Mouse (Mus musculus) stomach, postnatal 0 days (tissue): Measurements from ENCODE around the gene Atp8a2. TPM values are rescaled to one million over a fixed set of nuclear protein-coding genes. Genes with fewer than 3 reads are reported as not detected.

Experiments used
- ATAC-seq: fragments of 200-750 bp; cut with Nextera tagmentation; 2 replicates; pipeline ENCODE4 v1.8.0; 2017; ENCODE audit not compliant: low FRiP score, low TSS enrichment
- DNase-seq: peaks from one replicate; pipeline ENCODE4 v3.0.0-alpha.2; 2016; ENCODE audit warnings: low spot score
- H3K27ac ChIP-seq: fragments of 300-500 bp; sonication (generic); replicated peaks from 2 replicates; pipeline ENCODE4 v1.5.1; 2014; ENCODE audit warnings: mild to moderate bottlenecking, control low read depth
- H3K27me3 ChIP-seq: fragments of 300-500 bp; sonication (generic); 2 replicates; pipeline ENCODE4 v1.6.1; 2014; ENCODE audit warnings: low read length; ENCODE audit not compliant: control insufficient read depth, insufficient read depth
- H3K36me3 ChIP-seq: fragments of 300-500 bp; sonication (generic); 2 replicates; pipeline ENCODE4 v1.6.1; 2014; ENCODE audit warnings: low read length, mixed read lengths; ENCODE audit not compliant: control insufficient read depth, insufficient read depth
- H3K4me1 ChIP-seq: fragments of 300-500 bp; sonication (generic); replicated peaks from 2 replicates; pipeline ENCODE4 v1.6.1; 2014; ENCODE audit warnings: antibody characterized with exemption; ENCODE audit not compliant: control insufficient read depth, insufficient read depth
- H3K4me2 ChIP-seq: fragments of 300-500 bp; sonication (generic); replicated peaks from 2 replicates; pipeline ENCODE4 v1.6.1; 2014; ENCODE audit warnings: low read depth, mild to moderate bottlenecking, control low read depth, moderate library complexity
- H3K4me3 ChIP-seq: fragments of 300-500 bp; sonication (generic); 2 replicates; pipeline ENCODE4 v1.5.1; 2014; ENCODE audit warnings: low read depth, low read length, control low read depth
- H3K9ac ChIP-seq: fragments of 300-500 bp; sonication (generic); 2 replicates; pipeline ENCODE4 v1.6.1; 2014; ENCODE audit warnings: mild to moderate bottlenecking, low read length, control low read depth, mixed read lengths
- H3K9me3 ChIP-seq: fragments of 300-500 bp; sonication (generic); 2 replicates; pipeline ENCODE4 v1.6.1; 2016; ENCODE audit warnings: low read length; ENCODE audit not compliant: control insufficient read depth
- CTCF ChIP-seq: IDR thresholded peaks from 2 replicates; pipeline ENCODE4 v1.5.1; 2016; ENCODE audit warnings: antibody characterized with exemption, low read depth, mild to moderate bottlenecking, moderate library complexity
- EP300 ChIP-seq: optimal IDR thresholded peaks from 2 replicates; pipeline ENCODE3; 2016; ENCODE audit warnings: antibody characterized with exemption
- WGBS: fragments of 180-500 bp; shearing (Covaris S2); extraction: QIAGEN DNeasy Blood & Tissue Kit; methylation state at CpG from one replicate; pipeline ENCODE4 v1.1.7; 2014; 5-methylcytosine and 5-hydroxymethylcytosine counted together
- polyA plus RNA-seq: library from polyadenylated mRNA; unstranded; fragments of >200 nt; fragmentation: Nextera tagmentation; extraction: Ambion mirVana; gene quantifications from 2 replicates; pipeline ENCODE4 v1.2.1, GENCODE M21; 2015

Atp8a2 gene
- polyA plus RNA-seq, 1 experiment from 2014 or later = 6.3 TPM

DNA sequence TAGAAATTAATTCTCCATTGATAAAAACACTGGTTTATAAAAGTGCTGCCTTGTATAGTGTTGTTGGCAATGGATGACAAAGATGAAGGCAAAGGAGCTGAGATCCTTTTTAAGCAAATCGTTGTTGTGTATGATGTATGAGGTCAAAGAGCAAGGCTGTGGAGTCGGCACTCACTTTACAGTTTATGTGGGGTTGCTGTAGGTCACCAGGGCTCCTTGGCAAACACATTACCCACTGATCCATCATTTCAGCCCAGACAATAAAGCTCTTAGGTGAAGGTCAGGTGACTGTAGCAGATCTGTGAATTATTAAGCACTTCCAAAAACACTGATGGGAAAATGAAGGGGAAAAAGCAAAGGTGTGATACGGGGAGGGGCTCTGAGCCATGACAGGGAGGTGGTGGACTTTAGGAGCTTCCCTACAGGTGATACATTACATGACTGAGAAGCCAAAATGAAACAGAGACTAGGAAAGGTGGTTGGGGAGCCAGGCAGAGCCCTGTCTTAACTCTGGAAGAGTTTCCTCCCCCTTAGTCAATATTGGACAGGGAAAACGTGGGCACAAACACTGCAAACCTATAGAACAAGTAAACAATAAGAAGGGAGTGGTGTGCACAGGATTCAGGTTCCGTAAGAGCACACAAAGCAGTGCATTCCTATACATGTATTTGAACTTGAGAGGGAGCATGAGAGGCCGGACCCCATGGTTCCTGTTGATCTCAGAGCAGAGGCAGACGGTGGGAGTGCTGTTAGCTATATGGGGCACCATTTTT lies 389.3 kb downstream of the Atp8a2 start:
- ATAC-seq (peak; percentile 92), DNase-seq (peak; percentile 59)
- Histone ChIP-seq H3K9me3 (no peaks in the 10 kb centered on the region), H3K9ac (no peak overlapping the region), H3K27me3 (no peaks in the 10 kb centered on the region), H3K4me3 (no peak overlapping the region), H3K27ac (peak overlapping the region; percentile 56), H3K4me1 (no peaks in the 10 kb centered on the region), H3K4me2 (no peak overlapping the region), H3K36me3 (no peaks in the 10 kb centered on the region)
- 43% methylated on average over 7 of the region's 7 CpGs for WGBS
- TF ChIP-seq EP300 (no peak), CTCF (no peak)

DNA sequence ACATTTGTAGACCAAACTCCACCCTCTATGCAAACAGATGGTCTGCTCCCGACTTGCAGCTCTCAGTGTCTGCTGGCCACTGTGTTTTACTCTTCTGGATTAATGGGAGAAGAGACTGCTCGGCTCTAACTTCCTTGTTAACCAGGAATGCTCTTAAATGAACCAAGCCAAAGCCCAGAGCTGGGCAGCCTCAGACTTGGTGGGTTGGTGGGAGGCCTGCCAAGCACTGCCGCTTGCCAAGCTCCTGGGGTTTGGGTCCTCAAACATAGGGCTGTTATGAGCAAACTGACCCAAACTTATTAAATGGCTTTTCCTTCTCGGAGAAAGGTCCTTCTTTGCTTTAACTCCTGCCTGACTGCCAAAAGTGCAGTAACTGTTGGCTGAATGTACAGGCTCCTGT lies 390.1 kb downstream of the Atp8a2 start:
- H3K27me3 ChIP-seq = no peaks in the 10 kb centered on the region
- H3K9me3 ChIP-seq = no peaks in the 10 kb centered on the region
- no peak overlapping the region for H3K9ac ChIP-seq
- H3K4me3 ChIP-seq = no peak overlapping the region
- H3K27ac ChIP-seq = peak overlapping the region; percentile 88
- H3K4me2 ChIP-seq = peak overlapping the region; percentile 26; the same call in 1 of the 2 replicates
- WGBS = 12% methylated on average over 4 of the region's 4 CpGs
- no peaks in the 10 kb centered on the region for H3K4me1 ChIP-seq
- DNase-seq = peak; percentile 31
- no peaks in the 10 kb centered on the region for H3K36me3 ChIP-seq
- ATAC-seq = no peak
- no peak for TF ChIP-seq CTCF
- no peak for TF ChIP-seq EP300

DNA sequence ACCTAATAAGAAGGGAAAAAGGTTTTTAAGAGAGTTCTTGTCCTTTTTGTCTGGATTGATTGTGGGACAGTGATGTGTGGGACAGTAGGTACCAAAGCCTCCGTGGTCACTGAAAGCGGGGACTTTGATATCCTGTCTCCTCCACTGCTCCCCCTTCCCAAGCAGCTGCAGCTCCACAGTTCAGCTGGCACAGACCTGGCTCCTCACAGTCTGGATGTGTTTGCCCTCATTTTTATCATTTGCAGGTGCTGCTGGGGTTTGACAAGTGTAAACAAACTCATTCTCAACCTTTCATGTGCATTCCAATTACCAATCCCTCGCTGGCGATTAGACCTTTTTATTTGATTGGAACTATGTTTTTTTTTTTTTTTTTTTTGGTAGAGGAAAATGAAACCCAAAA lies 390.8 kb downstream of the Atp8a2 start:
- no peak overlapping the region for H3K9ac ChIP-seq
- no peak overlapping the region for H3K4me2 ChIP-seq
- 25% methylated on average over 4 of the region's 4 CpGs for WGBS
- H3K27me3 ChIP-seq = no peaks in the 10 kb centered on the region
- DNase-seq = peak; percentile 66
- TF ChIP-seq EP300 = no peak
- TF ChIP-seq CTCF = no peak
- no peaks in the 10 kb centered on the region for H3K36me3 ChIP-seq
- H3K9me3 ChIP-seq = no peaks in the 10 kb centered on the region
- H3K27ac ChIP-seq = 0 out of 2 replicates have a peak overlapping the region, but pooled peaks have one; percentile 26
- peak; percentile 59 for ATAC-seq
- H3K4me3 ChIP-seq = no peak overlapping the region
- no peaks in the 10 kb centered on the region for H3K4me1 ChIP-seq

DNA sequence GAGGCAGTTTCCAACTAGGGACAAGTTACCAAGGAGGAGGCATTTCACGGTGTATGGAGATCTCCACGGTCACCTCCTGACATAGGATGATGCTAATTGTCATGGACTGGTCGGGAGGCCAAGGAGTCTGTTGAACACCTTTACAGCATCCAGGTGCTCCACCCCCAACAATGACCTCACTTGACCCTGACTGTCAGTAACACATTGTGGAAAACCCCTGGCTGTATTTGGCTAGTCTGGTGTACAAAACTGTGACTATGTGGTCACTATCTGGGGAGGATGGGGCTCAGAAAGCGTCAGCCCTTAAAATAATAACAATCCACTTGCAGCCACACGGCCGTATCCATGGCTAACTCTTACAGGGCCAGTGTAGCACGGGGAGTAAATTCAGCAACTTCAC lies 391.3 kb downstream of the Atp8a2 start:
- DNase-seq (peak; percentile 24), ATAC-seq (peak; percentile 21; the same call in 1 of the 2 replicates)
- no peak overlapping the region for H3K4me2 ChIP-seq
- 0 out of 2 replicates have a peak overlapping the region, but pooled peaks have one; percentile 26 for H3K27ac ChIP-seq
- no peaks in the 10 kb centered on the region for H3K4me1 ChIP-seq
- no peak overlapping the region for H3K4me3 ChIP-seq
- H3K9ac ChIP-seq = no peak overlapping the region
- H3K27me3 ChIP-seq = no peaks in the 10 kb centered on the region
- 36% methylated on average over 7 of the region's 7 CpGs for WGBS
- TF ChIP-seq CTCF (no peak), EP300 (no peak)
- no peaks in the 10 kb centered on the region for H3K36me3 ChIP-seq
- no peaks in the 10 kb centered on the region for H3K9me3 ChIP-seq

DNA sequence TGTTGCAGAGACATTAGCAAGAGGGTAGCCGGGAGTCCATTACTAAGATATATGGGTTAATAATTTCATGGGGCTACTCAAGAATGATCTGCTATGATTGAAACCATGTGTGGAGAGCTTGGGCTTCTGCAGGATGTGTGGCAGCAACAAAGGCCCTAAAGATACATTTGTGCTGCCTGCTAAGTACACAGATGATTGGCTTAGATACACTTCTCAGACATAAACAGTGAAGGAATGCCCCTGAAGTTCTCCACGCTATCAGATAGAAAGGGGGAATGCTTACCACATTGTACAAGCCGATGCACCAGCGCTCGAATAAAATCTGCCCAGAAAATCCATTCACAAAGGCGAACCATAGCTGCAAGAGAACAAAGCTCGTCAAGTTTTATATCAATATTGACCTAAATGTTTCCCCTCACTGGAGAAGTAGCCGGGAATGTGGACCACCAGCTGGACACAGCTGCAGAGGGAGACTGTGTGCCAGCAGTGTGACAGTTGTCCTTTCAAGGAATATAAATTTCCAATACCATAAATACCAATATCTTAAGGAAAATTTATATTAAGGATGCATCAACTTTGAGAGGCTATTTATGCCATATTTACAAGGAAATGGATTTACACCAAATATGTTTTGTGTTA lies 394.9 kb downstream of the Atp8a2 start:
- no peaks in the 10 kb centered on the region for H3K9me3 ChIP-seq
- H3K4me1 ChIP-seq = no peaks in the 10 kb centered on the region
- no peaks in the 10 kb centered on the region for H3K36me3 ChIP-seq
- no peak overlapping the region for H3K27ac ChIP-seq
- TF ChIP-seq CTCF (no peak), EP300 (no peak)
- H3K9ac ChIP-seq = no peak overlapping the region
- H3K4me2 ChIP-seq = no peak overlapping the region
- no peaks in the 10 kb centered on the region for H3K27me3 ChIP-seq
- WGBS = 33% methylated on average over 8 of the region's 8 CpGs
- DNase-seq (no peak), ATAC-seq (no peak)
- no peak overlapping the region for H3K4me3 ChIP-seq

DNA sequence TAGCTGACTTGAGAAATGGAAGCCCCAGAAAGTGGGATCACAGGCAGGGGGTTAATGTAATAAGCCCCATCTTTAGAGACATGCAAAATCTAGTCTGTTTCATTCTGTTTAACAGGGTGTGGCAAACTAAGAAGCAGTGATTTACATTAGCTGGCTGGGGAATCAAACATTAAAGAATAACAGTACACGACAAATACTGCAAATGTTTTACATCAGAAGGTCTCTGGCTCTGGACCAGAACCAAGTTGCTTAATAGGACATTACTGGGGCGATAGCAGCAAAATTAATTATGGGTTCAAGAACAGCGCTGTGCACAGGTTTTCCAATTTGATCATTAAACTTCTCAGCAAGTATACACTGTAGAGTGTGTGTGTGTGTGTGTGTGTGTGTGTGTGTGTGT lies 397.5 kb downstream of the Atp8a2 start:
- Histone ChIP-seq H3K27ac (no peak overlapping the region), H3K27me3 (no peaks in the 10 kb centered on the region), H3K9ac (no peak overlapping the region), H3K4me3 (no peak overlapping the region), H3K4me1 (no peaks in the 10 kb centered on the region), H3K36me3 (no peaks in the 10 kb centered on the region), H3K9me3 (no peaks in the 10 kb centered on the region), H3K4me2 (no peak overlapping the region)
- DNase-seq = no peak
- 39% methylated on average over 3 of the region's 3 CpGs for WGBS
- no peak for ATAC-seq
- TF ChIP-seq EP300 = no peak
